Mouse (Mus musculus) liver, embryonic 11.5 days (tissue): ENCODE results near the gene Stat2. TPM values are rescaled to one million over a fixed set of nuclear protein-coding genes. Genes with fewer than 3 reads are reported as not detected.

Source experiments
- ATAC-seq: fragments of 200-750 bp; cut with Nextera tagmentation; replicated peaks from 2 replicates; pipeline ENCODE4 v1.8.0; 2017; ENCODE audit warnings: moderate number of reproducible peaks, mild to moderate bottlenecking, moderate TSS enrichment, moderate library complexity; ENCODE audit not compliant: low FRiP score
- DNase-seq: peaks from one replicate; pipeline ENCODE4 v3.0.0-alpha.2; 2017; ENCODE audit warnings: low spot score
- H3K27ac ChIP-seq: fragments of 300-500 bp; sonication (generic); 2 replicates; pipeline ENCODE4 v1.5.1; 2014; ENCODE audit warnings: mild to moderate bottlenecking, low read depth, low read length, control low read depth
- H3K27me3 ChIP-seq: fragments of 300-500 bp; sonication (generic); replicated peaks from 2 replicates; pipeline ENCODE4 v1.6.1; 2014; ENCODE audit warnings: low read length, mixed read lengths; ENCODE audit not compliant: control insufficient read depth, insufficient read depth
- H3K36me3 ChIP-seq: fragments of 300-500 bp; sonication (generic); 2 replicates; pipeline ENCODE4 v1.6.1; 2014; ENCODE audit warnings: mild to moderate bottlenecking, low read length, moderate library complexity, mixed read lengths; ENCODE audit not compliant: control insufficient read depth, insufficient read depth
- H3K4me1 ChIP-seq: fragments of 300-500 bp; sonication (generic); replicated peaks from 2 replicates; pipeline ENCODE4 v1.6.1; 2014; ENCODE audit warnings: low read length, mixed read lengths; ENCODE audit not compliant: control insufficient read depth, insufficient read depth
- H3K4me2 ChIP-seq: fragments of 300-500 bp; sonication (generic); 2 replicates; pipeline ENCODE4 v1.6.1; 2014; ENCODE audit warnings: mild to moderate bottlenecking, control low read depth, moderate library complexity
- H3K4me3 ChIP-seq: fragments of 300-500 bp; sonication (generic); 2 replicates; pipeline ENCODE4 v1.5.1; 2014; ENCODE audit warnings: low read depth, low read length, control low read depth
- H3K9ac ChIP-seq: fragments of 300-500 bp; sonication (generic); 2 replicates; pipeline ENCODE4 v1.6.1; 2014; ENCODE audit warnings: low read depth, low read length, control low read depth
- H3K9me3 ChIP-seq: fragments of 300-500 bp; sonication (generic); 2 replicates; pipeline ENCODE4 v1.6.1; 2016; ENCODE audit warnings: low read length, inconsistent platforms, mixed read lengths; ENCODE audit not compliant: control insufficient read depth
- WGBS: fragments of 180-500 bp; shearing (Covaris S2); extraction: QIAGEN DNeasy Blood & Tissue Kit; methylation state at CpG from one replicate; pipeline ENCODE4 v1.1.7; 2014; 5-methylcytosine and 5-hydroxymethylcytosine counted together
- polyA plus RNA-seq: library from polyadenylated mRNA; unstranded; fragments of >200 nt; fragmentation: Nextera tagmentation; extraction: Ambion mirVana; gene quantifications from 2 replicates; pipeline ENCODE4 v1.2.1, GENCODE M21; 2014

The Stat2 gene
- polyA plus RNA-seq, 1 experiment from 2014 or later: 12.5 TPM

- H3K4me2 ChIP-seq: peak within 1 kb of the TSS; percentile 68
- peaks cover 17% of the 10 kb centered on the region for H3K4me1 ChIP-seq
- peak; percentile 89 for ATAC-seq
- DNase-seq: peak; percentile 86
- H3K27ac ChIP-seq: peak within 1 kb of the TSS; percentile 90
- peak within 1 kb of the TSS; percentile 97 for H3K9ac ChIP-seq
- H3K9me3 ChIP-seq: no peaks in the 10 kb centered on the region
- H3K36me3 ChIP-seq: peaks cover 2% of the 10 kb centered on the region; the same call in 1 of the 2 replicates
- under 1% methylated on average over 58 of the region's 58 CpGs for WGBS
- H3K27me3 ChIP-seq: no peaks in the 10 kb centered on the region
- H3K4me3 ChIP-seq: peak within 1 kb of the TSS; percentile 72
Measured at GRCm38 (mm10) chr10:128231697-128232419, 38.5 kb upstream of the Stat2 start, which contains the start of gene Timeless. Gene Timeless, plus strand, starts transcription at chr10:128232065.

- Histone ChIP-seq H3K4me3 (peak overlapping the region; percentile 72), H3K9me3 (no peaks in the 10 kb centered on the region), H3K36me3 (peaks cover 2% of the 10 kb centered on the region; the same call in 1 of the 2 replicates), H3K27ac (peak overlapping the region; percentile 90), H3K27me3 (no peaks in the 10 kb centered on the region), H3K9ac (peak overlapping the region; percentile 97), H3K4me2 (peak overlapping the region; percentile 68), H3K4me1 (peaks cover 17% of the 10 kb centered on the region)
- DNase-seq (no peak), ATAC-seq (peak; percentile 60)
- WGBS: under 1% methylated on average over 14 of the region's 14 CpGs
Measured at GRCm38 (mm10) chr10:128232420-128232985, 37.9 kb upstream of the Stat2 start.

- H3K9me3 ChIP-seq: no peaks in the 10 kb centered on the region
- no peak for ATAC-seq
- 76% methylated on average over 4 of the region's 4 CpGs for WGBS
- no peak overlapping the region for H3K9ac ChIP-seq
- H3K4me1 ChIP-seq: peaks cover 23% of the 10 kb centered on the region
- no peak overlapping the region for H3K4me2 ChIP-seq
- DNase-seq: no peak
- no peak overlapping the region for H3K27ac ChIP-seq
- no peaks in the 10 kb centered on the region for H3K27me3 ChIP-seq
- no peak overlapping the region for H3K4me3 ChIP-seq
- H3K36me3 ChIP-seq: peaks cover 10% of the 10 kb centered on the region; the same call in 1 of the 2 replicates
Measured at GRCm38 (mm10) chr10:128236321-128236720, 34.0 kb upstream of the Stat2 start.

- Histone ChIP-seq H3K9me3 (no peaks in the 10 kb centered on the region), H3K4me1 (peaks cover 20% of the 10 kb centered on the region), H3K27me3 (no peaks in the 10 kb centered on the region), H3K36me3 (peaks cover 19% of the 10 kb centered on the region; the same call in 1 of the 2 replicates), H3K4me3 (no peak overlapping the region), H3K9ac (no peak overlapping the region; the same call in 1 of the 2 replicates), H3K27ac (no peak overlapping the region; the same call in 1 of the 2 replicates), H3K4me2 (no peak overlapping the region)
- no peak for DNase-seq
- no peak for ATAC-seq
- 78% methylated on average over 15 of the region's 15 CpGs for WGBS
Measured at GRCm38 (mm10) chr10:128237807-128238480, 32.4 kb upstream of the Stat2 start.

GRCm38 (mm10) chr10:128239140-128239539, 31.2 kb upstream of the Stat2 start:
- peaks cover 16% of the 10 kb centered on the region for H3K4me1 ChIP-seq
- WGBS: 82% methylated on average over 4 of the region's 4 CpGs
- H3K4me2 ChIP-seq: no peak overlapping the region
- H3K9ac ChIP-seq: no peak overlapping the region
- no peaks in the 10 kb centered on the region for H3K9me3 ChIP-seq
- H3K27me3 ChIP-seq: no peaks in the 10 kb centered on the region
- H3K4me3 ChIP-seq: no peak overlapping the region
- H3K36me3 ChIP-seq: peaks cover 24% of the 10 kb centered on the region
- ATAC-seq (no peak), DNase-seq (no peak)
- no peak overlapping the region for H3K27ac ChIP-seq

GRCm38 (mm10) chr10:128240131-128240530, 30.2 kb upstream of the Stat2 start:
- peaks cover 26% of the 10 kb centered on the region for H3K36me3 ChIP-seq
- no peaks in the 10 kb centered on the region for H3K9me3 ChIP-seq
- H3K27me3 ChIP-seq: no peaks in the 10 kb centered on the region
- no peak for DNase-seq
- H3K27ac ChIP-seq: no peak overlapping the region
- no peak for ATAC-seq
- no peak overlapping the region for H3K4me2 ChIP-seq
- WGBS: 61% methylated on average over 18 of the region's 18 CpGs
- peaks cover 15% of the 10 kb centered on the region for H3K4me1 ChIP-seq
- no peak overlapping the region for H3K9ac ChIP-seq
- H3K4me3 ChIP-seq: no peak overlapping the region

- Histone ChIP-seq H3K4me1 (peaks cover 9% of the 10 kb centered on the region), H3K27ac (no peak overlapping the region), H3K27me3 (no peaks in the 10 kb centered on the region), H3K4me2 (no peak overlapping the region), H3K9ac (no peak overlapping the region), H3K36me3 (peaks cover 43% of the 10 kb centered on the region), H3K4me3 (no peak overlapping the region), H3K9me3 (no peaks in the 10 kb centered on the region)
- 95% methylated on average over 8 of the region's 8 CpGs for WGBS
- DNase-seq (no peak), ATAC-seq (no peak)
Measured at GRCm38 (mm10) chr10:128243252-128243651, 27.1 kb upstream of the Stat2 start.

GRCm38 (mm10) chr10:128244121-128244520, 26.2 kb upstream of the Stat2 start:
- no peaks in the 10 kb centered on the region for H3K9me3 ChIP-seq
- no peaks in the 10 kb centered on the region for H3K27me3 ChIP-seq
- ATAC-seq (no peak), DNase-seq (no peak)
- no peak overlapping the region for H3K4me3 ChIP-seq
- no peak overlapping the region for H3K27ac ChIP-seq
- no peak overlapping the region for H3K4me2 ChIP-seq
- peaks cover 47% of the 10 kb centered on the region for H3K36me3 ChIP-seq
- 94% methylated on average over 15 of the region's 15 CpGs for WGBS
- peaks cover 9% of the 10 kb centered on the region for H3K4me1 ChIP-seq
- H3K9ac ChIP-seq: no peak overlapping the region
